Mouse (Mus musculus): ENCODE data around the gene Ttc21a.

Ttc21a gene

GRCm38 (mm10) chr9:119976704-119977556 is 39.5 kb downstream of the Ttc21a start:
- no peak for DNase-seq

GRCm38 (mm10) chr9:119977557-119978060 is 40.2 kb downstream of the Ttc21a start:
- no peak for DNase-seq

DNA sequence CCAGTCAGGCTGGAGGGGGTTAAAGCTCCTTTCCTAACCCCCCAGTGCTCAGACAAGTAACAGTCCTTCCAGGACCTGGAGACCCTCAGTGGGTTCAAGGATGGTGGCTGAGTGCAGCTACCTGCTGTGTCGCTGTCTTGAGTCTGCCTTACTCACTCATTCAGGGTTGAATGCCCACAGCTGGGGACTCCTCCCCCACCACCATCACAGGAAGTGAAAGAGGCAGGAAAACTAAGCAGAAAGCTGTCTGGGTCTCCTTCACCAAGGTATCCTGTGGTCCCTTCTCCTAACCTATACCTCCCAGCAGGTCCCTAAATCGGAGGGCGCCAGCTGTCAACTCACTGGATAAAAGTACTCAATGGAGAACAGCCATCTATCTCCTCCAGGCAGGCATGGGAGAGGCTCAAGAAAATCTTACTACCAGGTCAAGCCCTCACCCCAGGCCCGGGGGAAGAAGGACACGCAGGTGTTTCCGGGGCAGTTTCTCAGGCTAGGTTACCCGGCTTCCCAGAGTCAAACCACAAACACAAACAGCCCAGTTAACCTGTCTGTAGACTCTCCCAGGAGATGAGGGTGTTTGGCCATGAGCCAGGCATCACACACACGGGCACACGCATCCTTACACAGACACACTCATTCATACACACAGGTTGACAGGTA is 40.9 kb downstream of the Ttc21a start:
- DNase-seq, result no peak

DNA sequence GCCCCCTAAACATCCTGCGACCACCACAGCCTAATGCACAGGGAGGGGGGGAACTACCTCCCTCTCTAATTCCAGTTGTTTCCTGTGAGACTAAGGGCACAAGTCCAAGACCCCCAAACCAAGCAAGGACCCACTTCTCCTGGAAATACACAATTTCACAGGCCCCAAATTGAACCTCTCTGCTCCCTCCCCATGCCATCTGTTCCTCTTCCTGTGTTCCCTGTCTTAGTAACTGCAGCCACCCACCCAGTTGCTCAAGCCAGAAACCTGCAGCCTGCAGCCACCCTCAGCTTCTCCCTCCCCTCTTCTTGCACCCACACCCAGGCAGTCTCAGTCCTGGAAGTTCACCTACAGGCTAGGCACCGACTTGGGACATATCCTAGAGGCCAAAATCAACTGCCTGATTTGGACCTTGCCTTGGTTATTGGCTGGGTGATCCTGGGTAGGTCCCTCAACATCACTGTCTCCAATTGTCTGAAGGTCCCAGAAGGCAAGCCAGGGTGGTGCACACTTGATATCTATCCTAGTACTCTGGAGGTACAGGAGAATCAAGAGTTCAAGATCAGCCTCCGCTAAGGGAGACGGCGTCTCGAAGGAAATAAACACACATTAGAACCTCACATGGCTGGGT is 41.5 kb downstream of the Ttc21a start:
- no peak for DNase-seq

DNA sequence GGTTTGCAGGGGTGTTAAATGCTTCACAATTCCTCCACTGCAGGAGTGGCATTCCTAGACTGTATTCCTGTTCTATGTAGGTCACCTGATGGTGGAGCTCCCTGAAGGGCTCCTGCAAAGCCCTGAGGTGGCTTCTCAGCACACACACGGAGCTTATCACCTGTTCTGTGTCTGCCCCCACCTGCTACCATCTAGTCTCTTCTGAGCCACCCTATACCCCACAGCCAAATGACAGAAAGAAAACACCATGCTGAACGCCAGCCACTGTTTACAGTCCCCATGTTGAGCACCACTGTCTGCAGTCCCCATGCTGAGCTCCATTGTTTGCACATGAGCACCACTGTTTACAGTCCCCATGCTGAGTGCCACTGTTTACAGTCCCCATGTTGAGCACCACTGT is 42.3 kb downstream of the Ttc21a start:
- DNase-seq, result no peak

DNA sequence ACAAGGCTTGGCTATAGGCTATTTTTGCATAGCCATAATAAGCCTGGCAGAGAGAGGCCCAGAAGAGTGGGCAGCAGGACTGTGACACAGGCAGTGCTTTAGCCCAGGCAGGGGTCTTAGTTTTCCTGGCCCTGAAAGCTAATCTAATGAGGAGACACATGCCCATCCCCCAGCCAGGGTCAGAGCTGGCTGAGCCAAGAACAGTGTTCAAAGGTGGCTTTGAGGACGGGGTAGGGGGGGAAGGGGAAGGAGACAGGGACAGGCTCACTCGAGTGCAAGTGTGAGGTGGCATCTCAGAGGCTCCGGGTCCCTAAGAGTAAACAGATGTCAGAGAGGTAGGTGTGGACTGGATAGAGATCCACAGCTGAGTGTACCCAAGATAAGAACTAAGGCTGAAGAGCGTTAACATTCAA is 43.4 kb downstream of the Ttc21a start:
- DNase-seq, result no peak

- peak; percentile 87 to 92 for DNase-seq
Measured at GRCm38 (mm10) chr9:119981183-119982179, 44.1 kb downstream of the Ttc21a start.

DNA sequence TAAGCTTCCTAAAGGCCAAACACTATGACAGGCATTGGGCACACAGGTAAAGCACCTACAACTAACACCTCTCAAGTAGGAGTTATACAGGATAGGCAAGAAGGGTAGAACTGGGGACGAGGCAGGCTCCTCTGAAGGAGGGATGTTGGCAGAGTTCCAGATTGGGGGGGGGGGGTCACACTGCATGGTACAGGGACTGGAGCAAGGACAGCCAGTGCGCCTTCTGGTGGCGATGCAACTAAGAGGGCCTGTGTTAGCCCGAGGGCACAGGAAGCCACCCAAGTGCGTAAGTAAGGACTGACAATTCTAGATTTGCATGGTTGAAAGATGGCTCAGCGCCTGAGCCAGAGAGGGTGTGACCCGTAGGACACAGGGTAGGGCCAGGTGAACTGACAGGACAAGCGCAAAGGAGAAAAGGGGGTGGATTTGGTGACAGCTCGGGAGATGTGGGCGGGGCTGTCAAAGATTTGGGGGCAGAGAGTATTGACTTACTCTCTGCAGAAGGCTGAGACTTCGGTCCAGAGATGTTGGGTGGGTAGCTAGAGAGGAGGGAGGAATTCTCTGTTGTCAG is 44.9 kb downstream of the Ttc21a start:
- DNase-seq, result peak; percentile 85 to 88

- DNase-seq, result peak; percentile 66 to 72
Measured at GRCm38 (mm10) chr9:119982956-119983551, 45.6 kb downstream of the Ttc21a start.

DNA sequence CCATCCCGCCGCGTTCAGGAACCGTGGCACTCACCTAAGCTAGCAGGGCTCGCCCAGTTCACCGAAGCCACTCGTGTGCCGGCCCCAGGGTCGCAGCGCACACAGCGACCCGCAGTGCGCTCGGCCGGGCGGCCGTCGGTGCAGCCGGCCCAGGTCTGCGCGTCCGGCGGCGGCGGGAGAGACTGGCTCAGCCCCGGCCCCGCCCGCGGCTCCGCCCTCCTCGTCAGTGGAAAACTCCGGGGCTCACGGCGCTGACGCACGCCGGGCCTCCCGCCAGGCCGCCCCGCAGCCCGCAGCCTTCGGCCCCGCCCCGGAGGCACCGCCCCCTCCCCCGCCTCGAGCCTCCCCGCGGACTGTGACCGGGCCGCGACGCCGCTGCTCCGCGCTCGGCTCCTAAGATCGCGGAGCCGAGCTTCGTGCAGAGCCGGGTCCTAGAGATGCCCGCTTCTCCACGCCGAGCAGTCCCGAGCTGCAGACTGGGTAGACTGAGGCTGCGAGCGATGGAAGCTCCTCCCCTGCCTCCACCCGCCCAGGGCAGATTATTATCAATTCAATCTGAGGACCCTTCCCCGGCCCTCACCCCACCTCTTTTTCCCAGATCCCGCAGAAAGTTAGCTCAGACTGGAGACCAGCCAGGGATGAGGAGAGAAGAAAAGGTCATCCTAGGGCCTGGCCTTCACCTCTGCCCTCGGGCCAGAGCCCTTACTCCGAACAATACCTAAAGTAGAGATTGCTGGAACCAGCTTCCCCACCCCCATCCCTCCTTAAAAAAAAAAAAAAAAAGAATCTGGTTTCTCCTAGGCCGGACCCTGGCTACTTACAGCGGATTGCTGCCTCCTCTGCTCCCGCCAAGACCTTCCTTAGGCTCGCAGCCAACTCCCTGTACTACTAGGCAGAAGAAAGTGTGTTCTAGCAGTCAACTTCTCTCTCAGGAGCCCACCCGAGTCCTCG is 46.5 kb downstream of the Ttc21a start:
- peak; percentile 94 to 96 for DNase-seq

DNA sequence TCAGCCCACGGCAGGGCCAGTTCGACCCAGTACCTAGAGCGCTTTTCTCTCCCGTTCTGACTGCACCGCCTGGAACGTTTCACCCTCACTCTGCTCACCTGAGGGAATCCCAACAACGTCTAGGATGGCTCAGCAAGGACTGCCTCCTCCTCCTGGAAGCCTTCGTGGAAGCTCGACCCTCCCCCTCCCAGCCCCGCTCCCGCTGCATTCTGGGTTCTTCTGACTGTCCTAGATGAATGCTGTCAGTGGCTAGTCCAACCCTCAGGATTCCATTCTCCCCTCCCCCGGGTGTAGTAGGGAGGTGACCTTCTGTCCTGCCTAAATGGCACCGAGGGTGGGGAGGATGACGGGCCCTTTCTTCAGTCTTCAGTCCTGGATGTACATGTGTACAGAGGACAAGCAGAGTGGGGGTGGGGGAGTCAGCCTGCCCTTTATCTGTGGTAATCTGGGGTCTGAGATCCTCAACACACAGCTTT is 47.2 kb downstream of the Ttc21a start, which contains the start of gene Csrnp1:
Gene Csrnp1 (minus strand): TSS at position 123 of the 476 bp plus-strand sequence.
- peak in 1 of 2 experiments; percentile 49 for DNase-seq

DNA sequence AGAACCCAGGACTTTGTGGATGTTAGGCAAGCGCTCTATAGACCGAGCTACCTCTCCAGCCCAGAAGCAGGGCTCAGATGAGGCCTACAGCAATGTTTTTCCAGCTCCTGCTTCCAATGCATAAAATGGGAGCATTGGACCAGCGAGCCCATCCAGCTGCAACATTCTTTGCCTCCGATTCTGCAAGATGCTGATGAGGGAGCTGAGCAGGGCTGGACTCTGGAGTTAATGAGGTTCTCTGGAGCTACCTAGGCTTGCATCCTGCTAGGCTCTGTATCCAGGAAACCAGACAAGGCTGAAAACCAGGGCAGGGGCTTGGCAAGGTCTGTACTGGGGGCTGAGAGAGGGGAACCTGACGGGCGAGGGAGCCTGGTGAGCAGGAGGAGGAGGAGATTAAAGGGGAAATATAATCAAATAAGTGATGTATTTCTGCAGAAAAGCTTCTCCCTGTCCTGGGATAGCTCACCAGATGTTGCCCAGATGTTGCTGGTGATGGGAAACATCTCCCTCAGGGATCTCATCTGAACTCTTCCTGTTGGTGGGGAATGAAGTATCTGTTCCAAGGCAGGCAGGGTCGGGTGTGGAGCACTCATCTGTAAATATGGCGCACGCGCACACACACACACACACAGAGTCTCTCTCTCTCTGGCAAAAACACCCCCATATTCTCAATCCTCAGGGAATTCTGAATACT is 48.6 kb downstream of the Ttc21a start:
- DNase-seq, result no peak

- DNase-seq, result no peak
Measured at GRCm38 (mm10) chr9:119988304-119988703, 50.9 kb downstream of the Ttc21a start.

- DNase-seq, result no peak
Measured at GRCm38 (mm10) chr9:119991310-119991709, 53.9 kb downstream of the Ttc21a start.

DNA sequence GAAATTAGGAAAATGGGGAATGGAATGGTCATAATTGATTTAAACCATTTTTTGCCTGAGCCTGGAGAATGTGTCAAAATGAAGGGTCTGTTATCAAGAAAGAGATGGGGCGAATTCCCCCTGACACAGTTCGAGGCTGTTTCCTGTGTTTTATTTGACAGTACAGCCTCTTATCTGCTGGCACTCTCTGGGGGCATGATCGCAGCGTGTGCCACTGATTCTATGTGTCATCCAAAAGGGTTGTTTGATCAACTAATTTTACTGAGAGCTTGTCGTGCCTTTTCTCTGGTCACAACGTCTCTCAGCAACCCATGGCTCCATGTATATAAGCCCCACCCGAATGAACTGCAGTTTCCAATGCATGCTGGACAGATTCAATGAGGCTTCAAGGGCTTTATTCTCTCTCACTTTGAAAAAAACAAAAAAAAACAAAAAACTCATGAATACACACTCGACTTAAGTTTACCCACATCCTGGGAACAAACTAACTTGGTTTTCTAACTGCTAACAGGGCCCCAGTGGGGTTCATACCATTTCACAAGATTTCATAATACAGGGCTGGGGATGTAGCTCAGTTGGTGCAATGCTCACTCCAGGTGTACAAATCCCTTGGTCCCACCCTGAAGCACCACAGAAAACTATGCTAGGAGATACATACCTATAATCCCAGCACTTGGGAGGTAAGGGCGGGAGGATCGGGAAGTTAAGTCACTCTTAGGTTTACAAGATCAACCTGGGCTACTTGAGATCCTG is 55.9 kb downstream of the Ttc21a start:
- no peak for DNase-seq

DNA sequence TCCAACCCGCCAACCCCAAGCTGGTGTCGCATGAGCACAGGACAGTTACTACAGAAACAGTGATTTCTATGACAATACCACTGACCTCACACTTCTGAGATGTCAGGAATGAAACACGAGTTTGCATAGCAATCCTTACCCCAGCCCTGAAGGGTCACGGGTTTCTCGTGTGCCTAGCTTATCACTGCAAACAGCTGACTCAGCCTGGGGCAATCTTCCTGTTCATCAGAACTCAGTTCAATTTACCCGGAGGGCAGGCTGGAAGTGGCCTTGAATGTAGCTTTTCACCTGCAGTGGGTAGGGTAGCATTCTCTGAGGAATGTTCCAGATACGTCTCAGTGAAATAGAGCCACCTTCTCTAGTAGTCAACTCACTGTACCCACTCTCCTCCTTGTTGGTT is 56.8 kb downstream of the Ttc21a start:
- no peak for DNase-seq

- DNase-seq, result no peak
Measured at GRCm38 (mm10) chr9:119996080-119996479, 58.7 kb downstream of the Ttc21a start.

DNA sequence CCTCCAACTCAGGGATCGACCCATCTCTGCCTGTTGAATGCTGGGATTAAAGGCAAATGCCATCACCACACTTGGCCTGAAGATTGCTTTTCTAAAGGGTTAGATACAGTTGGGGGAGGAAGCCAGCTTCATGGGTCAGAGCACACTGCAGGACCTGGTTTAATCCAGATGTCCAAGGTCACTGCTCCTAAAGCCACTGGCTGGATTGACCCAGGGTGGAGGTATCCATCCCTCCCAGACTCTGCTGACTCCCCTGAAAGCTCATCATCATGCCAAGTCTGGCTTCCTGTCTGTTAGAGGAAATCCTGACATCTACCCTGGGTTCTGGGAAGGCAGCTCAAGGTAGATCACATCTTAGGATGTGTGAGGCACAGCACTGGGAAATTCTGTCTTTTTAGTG is 61.4 kb downstream of the Ttc21a start:
- no peak for DNase-seq

DNA sequence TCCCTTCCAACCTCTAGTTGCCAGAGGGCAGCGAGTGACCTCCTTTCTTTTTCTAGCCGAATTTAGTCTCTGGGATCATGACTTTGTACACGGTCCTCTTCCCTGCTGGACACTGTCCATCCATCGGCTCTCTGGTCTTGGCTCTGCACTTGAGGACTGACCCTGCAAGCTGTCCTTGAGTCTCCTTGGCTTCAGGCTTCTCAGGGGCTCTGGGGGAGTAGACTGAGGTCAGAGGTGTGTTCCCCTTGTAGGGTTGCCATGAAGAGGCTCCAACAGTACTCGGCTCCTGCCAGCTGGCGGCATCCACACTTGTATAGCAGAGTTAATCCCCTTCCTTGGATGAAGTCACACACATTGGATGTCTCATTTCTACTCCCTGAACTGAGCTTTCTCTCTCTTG is 62.2 kb downstream of the Ttc21a start:
- DNase-seq, result no peak

All from lung, postnatal 4 days (tissue).